17 mouse cellular contexts compared by ENCODE assay signal in the genomic region with DNA sequence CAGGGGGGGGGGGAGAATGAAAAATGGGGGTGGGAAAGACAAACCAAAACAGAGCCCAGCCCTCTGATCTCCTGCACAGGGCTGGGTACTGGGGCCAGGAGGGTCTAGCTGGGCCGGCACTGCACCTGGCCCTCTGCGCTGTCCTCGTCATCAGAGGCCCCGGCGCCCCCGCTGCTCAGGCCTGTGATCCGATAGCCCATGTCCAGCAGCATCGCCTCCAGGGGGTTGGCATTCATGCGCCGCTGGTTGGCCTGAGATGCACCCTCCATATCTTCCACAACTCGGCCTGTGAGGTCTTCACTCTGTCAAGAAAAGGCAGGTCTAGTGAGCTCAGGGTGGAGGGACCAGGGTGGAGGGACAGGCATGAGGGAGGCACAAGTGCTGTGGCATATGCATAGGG. TPM values are rescaled to one million over a fixed set of nuclear protein-coding genes. Genes with fewer than 3 reads are reported as not detected.
A peak's percentile ranks its signal among the peaks of the same experiment; 100 is the strongest.
DNase-seq lines count a peak whose midpoint lies in the region; ATAC-seq lines count a peak whose summit lies in the region.
"Had no signal": no experiment of that assay in that cellular context is flagged by ENCODE, and none has a peak within 500 bp of the region (broad histone marks: within the 10 kb centered on the region; RNA-seq: fewer than 3 reads in every experiment).

No protein-coding gene starts in this region.

- no peak overlapping the region for H3K4me3 ChIP-seq in hindbrain, embryonic 12.5 days
- H3K4me3 ChIP-seq in hindbrain, embryonic 14.5 days (replicated peaks; ENCODE audit: low read length) = no peak overlapping the region
- H3K4me3 ChIP-seq in midbrain, embryonic 14.5 days (replicated peaks; ENCODE audit: low read depth, low read length) = no peak overlapping the region
- H3K4me3 ChIP-seq in midbrain, embryonic 15.5 days = no peak overlapping the region
- H3K4me3 ChIP-seq in limb, embryonic 10.5 days = peak overlapping the region; percentile 26; the same call in 1 of the 2 replicates
- H3K4me3 ChIP-seq: heart, embryonic 15.5 days; hindbrain, embryonic 15.5 days had no signal

- H3K4me2 ChIP-seq in hindbrain, embryonic 12.5 days (replicated peaks) = no peak overlapping the region
- no peak overlapping the region for H3K4me2 ChIP-seq in hindbrain, embryonic 14.5 days (replicated peaks)
- H3K4me2 ChIP-seq in midbrain, embryonic 14.5 days (ENCODE audit: low read length) = no peak overlapping the region
- H3K4me2 ChIP-seq in midbrain, embryonic 15.5 days = no peak overlapping the region
- H3K4me2 ChIP-seq: hindbrain, embryonic 15.5 days had no signal

- H3K36me3 ChIP-seq in hindbrain, embryonic 12.5 days = peaks cover 18% of the 10 kb centered on the region
- peaks cover 24% of the 10 kb centered on the region for H3K36me3 ChIP-seq in hindbrain, embryonic 14.5 days (replicated peaks; ENCODE audit: control insufficient read depth, insufficient read depth)
- H3K36me3 ChIP-seq in midbrain, embryonic 14.5 days (ENCODE audit: control insufficient read depth, insufficient read depth, low read length) = peaks cover 34% of the 10 kb centered on the region
- H3K36me3 ChIP-seq in midbrain, embryonic 15.5 days (replicated peaks) = no peaks in the 10 kb centered on the region; the same call in 1 of the 2 replicates
- peaks cover 26% of the 10 kb centered on the region for H3K36me3 ChIP-seq in limb, embryonic 10.5 days

- H3K9me3 ChIP-seq in hindbrain, embryonic 12.5 days (replicated peaks) = no peaks in the 10 kb centered on the region
- no peaks in the 10 kb centered on the region for H3K9me3 ChIP-seq in hindbrain, embryonic 14.5 days (ENCODE audit: control insufficient read depth, low read length)
- H3K9me3 ChIP-seq in midbrain, embryonic 14.5 days (ENCODE audit: control insufficient read depth, low read length) = no peaks in the 10 kb centered on the region
- H3K9me3 ChIP-seq in midbrain, embryonic 15.5 days = no peaks in the 10 kb centered on the region
- H3K9me3 ChIP-seq in limb, embryonic 10.5 days (replicated peaks) = no peaks in the 10 kb centered on the region
- H3K9me3 ChIP-seq: heart, embryonic 15.5 days; hindbrain, embryonic 15.5 days had no signal

- peak; percentile 24 for DNase-seq in embryo, embryonic 10 days (ENCODE audit: low spot score)
- no peak for DNase-seq in embryo, embryonic 10.5 days (ENCODE audit: low spot score)
- DNase-seq in hindbrain, embryonic 14.5 days (ENCODE audit: low spot score) = no peak
- DNase-seq in midbrain, embryonic 14.5 days = no peak
- DNase-seq in limb, embryonic 10.5 days (ENCODE audit: low spot score) = no peak
- no peak for DNase-seq in adrenal gland, adult (ENCODE audit: inconsistent age in 2 of 2, low spot score in 1 of 2)
- DNase-seq: adrenal gland, postnatal 36 days; cerebellum, postnatal 36 days; kidney, adult 18-20 months; layer of hippocampus, adult 9-11 months; liver; lung, adult 2 months had no signal

- H3K9ac ChIP-seq in hindbrain, embryonic 12.5 days = 0 out of 2 replicates have a peak overlapping the region, but pooled peaks have one; percentile 32
- H3K9ac ChIP-seq in hindbrain, embryonic 14.5 days = no peak overlapping the region
- H3K9ac ChIP-seq in midbrain, embryonic 14.5 days (replicated peaks; ENCODE audit: low read length) = peak overlapping the region; percentile 29; the same call in 1 of the 2 replicates
- H3K9ac ChIP-seq in midbrain, embryonic 15.5 days = no peak overlapping the region
- H3K9ac ChIP-seq: heart, embryonic 15.5 days; hindbrain, embryonic 15.5 days had no signal

- WGBS in hindbrain, embryonic 12.5 days = 24% methylated on average over 11 of the region's 11 CpGs
- 31% methylated on average over 11 of the region's 11 CpGs for WGBS in hindbrain, embryonic 14.5 days
- WGBS in midbrain, embryonic 14.5 days = 32% methylated on average over 11 of the region's 11 CpGs
- WGBS in midbrain, embryonic 15.5 days = 26% methylated on average over 11 of the region's 11 CpGs
- 27% methylated on average over 11 of the region's 11 CpGs for WGBS in limb, embryonic 10.5 days

- H3K4me1 ChIP-seq in hindbrain, embryonic 12.5 days = peaks cover 43% of the 10 kb centered on the region
- H3K4me1 ChIP-seq in hindbrain, embryonic 14.5 days (replicated peaks; ENCODE audit: control insufficient read depth, insufficient read depth, low read length) = peaks cover 22% of the 10 kb centered on the region
- peaks cover 15% of the 10 kb centered on the region for H3K4me1 ChIP-seq in midbrain, embryonic 14.5 days (ENCODE audit: control insufficient read depth, insufficient read depth, low read length)
- H3K4me1 ChIP-seq in midbrain, embryonic 15.5 days = peaks cover 35% of the 10 kb centered on the region
- H3K4me1 ChIP-seq in limb, embryonic 10.5 days = peaks cover 43% of the 10 kb centered on the region

- no peaks in the 10 kb centered on the region; the same call in 1 of the 2 replicates for H3K27me3 ChIP-seq in hindbrain, embryonic 12.5 days
- H3K27me3 ChIP-seq in hindbrain, embryonic 14.5 days (ENCODE audit: control insufficient read depth, insufficient read depth, low read length) = no peaks in the 10 kb centered on the region
- no peaks in the 10 kb centered on the region for H3K27me3 ChIP-seq in midbrain, embryonic 14.5 days (ENCODE audit: control insufficient read depth, insufficient read depth, low read length)
- no peaks in the 10 kb centered on the region for H3K27me3 ChIP-seq in midbrain, embryonic 15.5 days (replicated peaks)
- H3K27me3 ChIP-seq in limb, embryonic 10.5 days (ENCODE audit: low read depth, poor library complexity, severe bottlenecking) = peaks cover 25% of the 10 kb centered on the region
- H3K27me3 ChIP-seq: heart, embryonic 15.5 days; hindbrain, embryonic 15.5 days had no signal

- H3K27ac ChIP-seq in hindbrain, embryonic 12.5 days = peak overlapping the region; percentile 35; the same call in 1 of the 2 replicates
- no peak overlapping the region for H3K27ac ChIP-seq in hindbrain, embryonic 14.5 days
- no peak overlapping the region for H3K27ac ChIP-seq in midbrain, embryonic 14.5 days (replicated peaks; ENCODE audit: low read depth, low read length)
- H3K27ac ChIP-seq in midbrain, embryonic 15.5 days = no peak overlapping the region
- H3K27ac ChIP-seq in limb, embryonic 10.5 days = peak overlapping the region; percentile 81
- H3K27ac ChIP-seq: heart, embryonic 15.5 days; hindbrain, embryonic 15.5 days; macrophage had no signal

- ATAC-seq in hindbrain, embryonic 12.5 days (ENCODE audit: low FRiP score) = no peak
- ATAC-seq in hindbrain, embryonic 14.5 days (ENCODE audit: low FRiP score) = no peak
- no peak for ATAC-seq in midbrain, embryonic 14.5 days (ENCODE audit: low FRiP score, low TSS enrichment)
- ATAC-seq in midbrain, embryonic 15.5 days (replicated peaks) = no peak

RNA-seq across cellular contexts. Expression of a gene that starts 16.5 kb away (rescaled TPM):
- polyA plus RNA-seq in hindbrain, embryonic 12.5 days (2016; fragmentation: Nextera tagmentation; extraction: Ambion mirVana) = 75.7 and 77.7 TPM in 2 replicates
- polyA plus RNA-seq in hindbrain, embryonic 14.5 days (2014; fragmentation: Nextera tagmentation; extraction: Ambion mirVana) = 119 and 121 TPM in 2 replicates
- polyA plus RNA-seq in midbrain, embryonic 14.5 days (2014; fragmentation: Nextera tagmentation; extraction: Ambion mirVana) = 115 and 121 TPM in 2 replicates
- polyA plus RNA-seq in midbrain, embryonic 15.5 days (2015; fragmentation: Nextera tagmentation; extraction: Ambion mirVana) = 118 and 120 TPM in 2 replicates
- 93.7 and 98.5 TPM in 2 replicates for polyA plus RNA-seq in limb, embryonic 10.5 days (2016; fragmentation: Nextera tagmentation; extraction: Ambion mirVana)

RNA-seq across cellular contexts. Expression of a gene that starts 31.2 kb away (rescaled TPM):
- polyA plus RNA-seq in hindbrain, embryonic 12.5 days (2016; fragmentation: Nextera tagmentation; extraction: Ambion mirVana) = 0.67 and 1.2 TPM in 2 replicates
- polyA plus RNA-seq in hindbrain, embryonic 14.5 days (2014; fragmentation: Nextera tagmentation; extraction: Ambion mirVana) = 0.26 and 0.43 TPM in 2 replicates
- polyA plus RNA-seq in midbrain, embryonic 14.5 days (2014; fragmentation: Nextera tagmentation; extraction: Ambion mirVana) = 0.25 and 0.31 TPM in 2 replicates
- polyA plus RNA-seq in midbrain, embryonic 15.5 days (2015; fragmentation: Nextera tagmentation; extraction: Ambion mirVana) = 0.56 and 0.65 TPM in 2 replicates
- 2.0 and 2.5 TPM in 2 replicates for polyA plus RNA-seq in limb, embryonic 10.5 days (2016; fragmentation: Nextera tagmentation; extraction: Ambion mirVana)
- polyA plus RNA-seq: macrophage had no signal

RNA-seq across cellular contexts. Expression of a gene that starts 53.5 kb away (rescaled TPM):
- polyA plus RNA-seq in hindbrain, embryonic 12.5 days (2016; fragmentation: Nextera tagmentation; extraction: Ambion mirVana) = 1.9 and 2.3 TPM in 2 replicates
- 1.7 and 3.0 TPM in 2 replicates for polyA plus RNA-seq in hindbrain, embryonic 14.5 days (2014; fragmentation: Nextera tagmentation; extraction: Ambion mirVana)
- 0.92 and 1.9 TPM in 2 replicates for polyA plus RNA-seq in midbrain, embryonic 14.5 days (2014; fragmentation: Nextera tagmentation; extraction: Ambion mirVana)
- 1.6 and 2.0 TPM in 2 replicates for polyA plus RNA-seq in midbrain, embryonic 15.5 days (2015; fragmentation: Nextera tagmentation; extraction: Ambion mirVana)
- 0.84 and 1.7 TPM in 2 replicates for polyA plus RNA-seq in limb, embryonic 10.5 days (2016; fragmentation: Nextera tagmentation; extraction: Ambion mirVana)

RNA-seq across cellular contexts. Expression of a gene that starts 59.2 kb away (rescaled TPM):
- 25.5 and 27.8 TPM in 2 replicates for polyA plus RNA-seq in hindbrain, embryonic 12.5 days (2016; fragmentation: Nextera tagmentation; extraction: Ambion mirVana)
- polyA plus RNA-seq in hindbrain, embryonic 14.5 days (2014; fragmentation: Nextera tagmentation; extraction: Ambion mirVana) = 25.6 and 27.0 TPM in 2 replicates
- 21.3 and 24.9 TPM in 2 replicates for polyA plus RNA-seq in midbrain, embryonic 14.5 days (2014; fragmentation: Nextera tagmentation; extraction: Ambion mirVana)
- polyA plus RNA-seq in midbrain, embryonic 15.5 days (2015; fragmentation: Nextera tagmentation; extraction: Ambion mirVana) = 23.2 and 26.3 TPM in 2 replicates
- 14.3 and 15.5 TPM in 2 replicates for polyA plus RNA-seq in limb, embryonic 10.5 days (2016; fragmentation: Nextera tagmentation; extraction: Ambion mirVana)

Comparison
In these comparisons a context has a peak if more than half of its experiments do, and no peak if none do; other contexts are left out.
1. H3K27ac ChIP-seq: peak in hindbrain, embryonic 12.5 days (single experiment) and limb, embryonic 10.5 days (single experiment); none in hindbrain, embryonic 14.5 days (single experiment), midbrain, embryonic 14.5 days (single experiment) and midbrain, embryonic 15.5 days (single experiment).
2. H3K9ac ChIP-seq: peak in hindbrain, embryonic 12.5 days (single experiment) and midbrain, embryonic 14.5 days (single experiment); none in hindbrain, embryonic 14.5 days (single experiment) and midbrain, embryonic 15.5 days (single experiment).